Mouse (Mus musculus): ENCODE measurements around the gene Crhr1. TPM values are rescaled to one million over a fixed set of nuclear protein-coding genes. Genes with fewer than 3 reads are reported as not detected.

The Crhr1 gene
- not detected in 2 replicates for polyA plus RNA-seq (2015; fragmentation: Nextera tagmentation; extraction: Ambion mirVana)

GRCm38 (mm10) chr11:104132580-104133441 lies at the start of gene Crhr1:
Gene Crhr1, plus strand, starts transcription at chr11:104132855.
- Histone ChIP-seq H3K9me3 (replicated peaks; ENCODE audit: control insufficient read depth, low read length) (no peaks in the 10 kb centered on the region), H3K36me3 (ENCODE audit: control insufficient read depth, insufficient read depth) (no peaks in the 10 kb centered on the region), H3K9ac (ENCODE audit: low read depth, low read length) (no peak within 1 kb of the TSS), H3K27me3 (ENCODE audit: control insufficient read depth, insufficient read depth, low read depth, low read length) (peaks cover 53% of the 10 kb centered on the region), H3K4me3 (ENCODE audit: low read depth, low read length) (peak within 1 kb of the TSS; percentile 32), H3K4me2 (ENCODE audit: low read depth, low read length) (peak within 1 kb of the TSS; percentile 18), H3K27ac (ENCODE audit: low read length) (no peak within 1 kb of the TSS), H3K4me1 (ENCODE audit: control insufficient read depth, low read depth, low read length) (no peaks in the 10 kb centered on the region)
- 2% methylated on average over 71 of the region's 80 CpGs for WGBS (ENCODE audit: insufficient replicate concordance)
- ATAC-seq (ENCODE audit: low read depth): no peak

DNA sequence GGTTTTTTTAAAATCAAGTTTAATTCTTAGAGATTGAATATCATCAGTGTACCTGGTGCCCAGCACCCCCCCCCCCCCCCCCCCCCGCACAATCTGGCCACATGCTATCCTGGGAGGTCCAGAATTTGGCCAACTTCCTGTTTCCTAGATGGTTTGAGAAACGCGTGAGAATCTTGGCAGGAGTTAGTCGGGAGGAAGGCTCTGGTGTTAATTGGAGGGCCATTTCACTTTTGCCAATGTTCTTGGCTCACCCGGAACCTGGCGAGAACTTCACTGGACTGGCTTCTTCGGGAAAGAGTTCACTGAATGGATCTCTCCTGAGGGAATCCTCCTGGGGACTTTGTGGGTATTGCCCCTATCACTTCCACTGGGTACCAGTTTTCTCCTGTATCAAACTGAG lies 49.4 kb upstream of the Crhr1 start:
- no peak overlapping the region for H3K4me3 ChIP-seq (ENCODE audit: low read depth, low read length)
- no peak overlapping the region for H3K27ac ChIP-seq (ENCODE audit: low read length)
- H3K9ac ChIP-seq (ENCODE audit: low read depth, low read length): no peak overlapping the region
- H3K4me2 ChIP-seq (ENCODE audit: low read depth, low read length): no peak overlapping the region
- WGBS (ENCODE audit: insufficient replicate concordance): 60% methylated on average over 7 of the region's 7 CpGs
- no peaks in the 10 kb centered on the region; the same call in 1 of the 2 replicates for H3K4me1 ChIP-seq (ENCODE audit: control insufficient read depth, low read depth, low read length)
- H3K9me3 ChIP-seq (replicated peaks; ENCODE audit: control insufficient read depth, low read length): no peaks in the 10 kb centered on the region
- H3K27me3 ChIP-seq (ENCODE audit: control insufficient read depth, insufficient read depth, low read depth, low read length): no peaks in the 10 kb centered on the region
- H3K36me3 ChIP-seq (ENCODE audit: control insufficient read depth, insufficient read depth): no peaks in the 10 kb centered on the region
- ATAC-seq (ENCODE audit: low read depth): no peak

DNA sequence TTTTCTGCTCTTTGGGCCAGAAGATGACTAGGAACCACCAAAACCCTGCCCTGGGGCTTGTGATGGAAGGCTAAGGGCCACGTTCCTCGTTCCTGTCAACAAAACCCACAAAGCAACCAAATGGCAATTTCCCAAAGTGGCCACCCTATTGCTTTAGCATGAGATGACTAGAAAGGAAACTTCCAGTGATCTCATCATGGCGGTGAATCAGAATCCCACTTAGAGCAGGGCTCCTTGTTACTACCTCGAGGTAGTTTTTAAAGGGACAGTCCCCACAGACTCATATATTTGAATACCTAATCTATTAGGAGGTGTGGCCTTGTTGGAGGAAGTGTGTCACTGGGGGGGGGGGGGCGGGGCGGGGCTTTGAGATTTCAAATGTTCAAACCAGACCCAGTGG lies 48.9 kb upstream of the Crhr1 start:
- ATAC-seq (ENCODE audit: low read depth): no peak
- H3K4me3 ChIP-seq (ENCODE audit: low read depth, low read length): no peak overlapping the region
- H3K4me1 ChIP-seq (ENCODE audit: control insufficient read depth, low read depth, low read length): no peaks in the 10 kb centered on the region
- no peaks in the 10 kb centered on the region for H3K9me3 ChIP-seq (replicated peaks; ENCODE audit: control insufficient read depth, low read length)
- no peak overlapping the region for H3K4me2 ChIP-seq (ENCODE audit: low read depth, low read length)
- H3K27ac ChIP-seq (ENCODE audit: low read length): no peak overlapping the region
- H3K9ac ChIP-seq (ENCODE audit: low read depth, low read length): no peak overlapping the region
- WGBS (ENCODE audit: insufficient replicate concordance): 46% methylated on average over 6 of the region's 6 CpGs
- H3K27me3 ChIP-seq (ENCODE audit: control insufficient read depth, insufficient read depth, low read depth, low read length): no peaks in the 10 kb centered on the region
- no peaks in the 10 kb centered on the region for H3K36me3 ChIP-seq (ENCODE audit: control insufficient read depth, insufficient read depth)

GRCm38 (mm10) chr11:104088519-104088918 lies 44.1 kb upstream of the Crhr1 start:
- no peaks in the 10 kb centered on the region for H3K9me3 ChIP-seq (replicated peaks; ENCODE audit: control insufficient read depth, low read length)
- ATAC-seq (ENCODE audit: low read depth): no peak
- WGBS (ENCODE audit: insufficient replicate concordance): 55% methylated on average over 10 of the region's 10 CpGs
- H3K4me1 ChIP-seq (ENCODE audit: control insufficient read depth, low read depth, low read length): no peaks in the 10 kb centered on the region
- no peak overlapping the region for H3K4me3 ChIP-seq (ENCODE audit: low read depth, low read length)
- H3K36me3 ChIP-seq (ENCODE audit: control insufficient read depth, insufficient read depth): no peaks in the 10 kb centered on the region
- no peak overlapping the region for H3K4me2 ChIP-seq (ENCODE audit: low read depth, low read length)
- no peak overlapping the region for H3K9ac ChIP-seq (ENCODE audit: low read depth, low read length)
- H3K27me3 ChIP-seq (ENCODE audit: control insufficient read depth, insufficient read depth, low read depth, low read length): no peaks in the 10 kb centered on the region
- no peak overlapping the region for H3K27ac ChIP-seq (ENCODE audit: low read length)

DNA sequence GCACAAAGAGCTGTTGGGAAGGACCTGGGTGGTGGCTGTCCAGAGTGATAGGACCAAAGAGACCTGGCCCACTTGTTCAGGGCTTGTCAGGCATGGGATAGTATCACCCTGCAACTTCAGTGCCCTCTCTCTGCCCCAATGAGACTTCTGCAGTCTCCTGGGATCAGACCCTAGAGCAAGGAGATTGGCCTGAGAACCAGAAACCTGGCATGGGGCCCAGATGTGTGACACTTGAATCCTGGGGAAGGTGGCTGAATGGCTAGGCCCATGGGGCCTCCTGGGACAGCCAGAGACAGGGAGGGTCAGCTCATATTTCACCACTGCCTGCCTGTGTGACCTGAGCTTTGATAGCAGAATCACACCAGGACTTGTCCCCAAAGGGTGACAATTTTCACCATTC lies 41.9 kb upstream of the Crhr1 start:
- Histone ChIP-seq H3K4me2 (ENCODE audit: low read depth, low read length) (no peak overlapping the region), H3K9ac (ENCODE audit: low read depth, low read length) (no peak overlapping the region), H3K27me3 (ENCODE audit: control insufficient read depth, insufficient read depth, low read depth, low read length) (no peaks in the 10 kb centered on the region), H3K36me3 (ENCODE audit: control insufficient read depth, insufficient read depth) (no peaks in the 10 kb centered on the region), H3K9me3 (replicated peaks; ENCODE audit: control insufficient read depth, low read length) (no peaks in the 10 kb centered on the region), H3K4me1 (ENCODE audit: control insufficient read depth, low read depth, low read length) (no peaks in the 10 kb centered on the region), H3K4me3 (ENCODE audit: low read depth, low read length) (no peak overlapping the region), H3K27ac (ENCODE audit: low read length) (no peak overlapping the region)
- ATAC-seq (ENCODE audit: low read depth): no peak

GRCm38 (mm10) chr11:104095151-104095550 lies 37.5 kb upstream of the Crhr1 start:
- Histone ChIP-seq H3K4me3 (ENCODE audit: low read depth, low read length) (no peak overlapping the region), H3K27me3 (ENCODE audit: control insufficient read depth, insufficient read depth, low read depth, low read length) (no peaks in the 10 kb centered on the region), H3K36me3 (ENCODE audit: control insufficient read depth, insufficient read depth) (no peaks in the 10 kb centered on the region), H3K9ac (ENCODE audit: low read depth, low read length) (no peak overlapping the region), H3K27ac (ENCODE audit: low read length) (no peak overlapping the region), H3K4me1 (ENCODE audit: control insufficient read depth, low read depth, low read length) (no peaks in the 10 kb centered on the region), H3K9me3 (replicated peaks; ENCODE audit: control insufficient read depth, low read length) (no peaks in the 10 kb centered on the region), H3K4me2 (ENCODE audit: low read depth, low read length) (no peak overlapping the region)
- WGBS (ENCODE audit: insufficient replicate concordance): 43% methylated on average over 3 of the region's 3 CpGs
- ATAC-seq (ENCODE audit: low read depth): no peak

DNA sequence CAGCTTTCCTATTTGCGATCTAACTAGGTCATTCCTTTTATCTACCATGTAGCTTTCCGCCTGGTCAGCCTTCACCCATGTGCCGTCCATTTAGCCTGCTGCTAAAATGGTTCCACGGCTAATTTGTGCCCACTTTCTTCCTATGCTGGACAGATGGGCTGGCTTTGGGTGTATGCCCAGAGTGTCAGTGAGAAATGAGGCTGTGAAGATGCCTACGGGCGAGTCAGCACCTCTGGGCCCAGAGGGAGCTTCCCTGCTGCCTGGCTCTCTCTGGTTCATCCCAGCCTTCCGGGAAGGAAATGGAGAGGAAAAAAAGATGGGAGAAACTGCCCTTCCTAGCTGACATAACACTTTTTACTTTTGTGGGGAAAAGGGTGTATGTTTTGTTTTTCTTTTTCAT lies 36.1 kb upstream of the Crhr1 start:
- H3K9me3 ChIP-seq (replicated peaks; ENCODE audit: control insufficient read depth, low read length): no peaks in the 10 kb centered on the region
- H3K4me3 ChIP-seq (ENCODE audit: low read depth, low read length): no peak overlapping the region
- H3K4me1 ChIP-seq (ENCODE audit: control insufficient read depth, low read depth, low read length): no peaks in the 10 kb centered on the region
- no peaks in the 10 kb centered on the region for H3K27me3 ChIP-seq (ENCODE audit: control insufficient read depth, insufficient read depth, low read depth, low read length)
- ATAC-seq (ENCODE audit: low read depth): no peak
- WGBS (ENCODE audit: insufficient replicate concordance): 71% methylated on average over 7 of the region's 7 CpGs
- H3K36me3 ChIP-seq (ENCODE audit: control insufficient read depth, insufficient read depth): no peaks in the 10 kb centered on the region
- no peak overlapping the region for H3K9ac ChIP-seq (ENCODE audit: low read depth, low read length)
- no peak overlapping the region for H3K4me2 ChIP-seq (ENCODE audit: low read depth, low read length)
- H3K27ac ChIP-seq (ENCODE audit: low read length): no peak overlapping the region

GRCm38 (mm10) chr11:104099542-104099941 lies 33.1 kb upstream of the Crhr1 start:
- Histone ChIP-seq H3K9me3 (replicated peaks; ENCODE audit: control insufficient read depth, low read length) (no peaks in the 10 kb centered on the region), H3K4me2 (ENCODE audit: low read depth, low read length) (no peak overlapping the region), H3K27me3 (ENCODE audit: control insufficient read depth, insufficient read depth, low read depth, low read length) (no peaks in the 10 kb centered on the region), H3K36me3 (ENCODE audit: control insufficient read depth, insufficient read depth) (no peaks in the 10 kb centered on the region), H3K4me1 (ENCODE audit: control insufficient read depth, low read depth, low read length) (no peaks in the 10 kb centered on the region), H3K4me3 (ENCODE audit: low read depth, low read length) (no peak overlapping the region), H3K9ac (ENCODE audit: low read depth, low read length) (no peak overlapping the region), H3K27ac (ENCODE audit: low read length) (no peak overlapping the region)
- 17% methylated on average over 7 of the region's 7 CpGs for WGBS (ENCODE audit: insufficient replicate concordance)
- no peak for ATAC-seq (ENCODE audit: low read depth)

- Histone ChIP-seq H3K4me2 (ENCODE audit: low read depth, low read length) (no peak overlapping the region), H3K4me1 (ENCODE audit: control insufficient read depth, low read depth, low read length) (no peaks in the 10 kb centered on the region), H3K36me3 (ENCODE audit: control insufficient read depth, insufficient read depth) (no peaks in the 10 kb centered on the region), H3K9ac (ENCODE audit: low read depth, low read length) (no peak overlapping the region), H3K27me3 (ENCODE audit: control insufficient read depth, insufficient read depth, low read depth, low read length) (no peaks in the 10 kb centered on the region), H3K27ac (ENCODE audit: low read length) (no peak overlapping the region), H3K4me3 (ENCODE audit: low read depth, low read length) (no peak overlapping the region), H3K9me3 (replicated peaks; ENCODE audit: control insufficient read depth, low read length) (no peaks in the 10 kb centered on the region)
- ATAC-seq (ENCODE audit: low read depth): no peak
- 43% methylated on average over 8 of the region's 8 CpGs for WGBS (ENCODE audit: insufficient replicate concordance)
These were observed 30.0 kb upstream of the Crhr1 start for GRCm38 (mm10) chr11:104102641-104103040.

Measured in liver, embryonic 16.5 days (tissue).